Mouse (Mus musculus): Measurements from ENCODE around the gene Clmn. TPM values are rescaled to one million over a fixed set of nuclear protein-coding genes. Genes with fewer than 3 reads are reported as not detected.
A peak's percentile ranks its signal among the peaks of the same experiment; 100 is the strongest.
"Not testable (repeated sequence)": the region's sequence is repeated elsewhere in the genome, so short reads cannot be mapped to it uniquely, and the experiment has no call there.

Clmn gene
- polyA plus RNA-seq, 1 experiment from 2014 or later = 0.65 TPM

DNA sequence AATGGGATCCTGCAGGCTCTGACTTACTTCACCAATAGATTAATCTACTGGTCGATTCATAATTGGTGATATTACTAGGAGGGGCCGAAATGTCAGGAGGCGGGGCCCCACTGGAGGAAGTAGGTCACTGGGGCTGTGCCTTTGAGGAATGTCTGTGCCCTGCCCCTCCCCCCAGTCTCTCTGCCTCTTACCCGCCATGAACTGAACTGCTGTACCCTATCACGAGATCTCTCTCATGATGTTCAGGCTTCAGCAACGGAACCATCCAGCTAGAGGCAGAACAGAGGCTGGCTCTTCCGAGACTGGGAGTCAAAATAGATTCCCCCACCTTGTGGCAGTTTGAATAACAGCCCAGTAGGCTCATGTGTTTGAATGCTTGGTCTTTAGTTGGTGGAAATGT lies 106.8 kb downstream of the Clmn start:
- no peak for DNase-seq (ENCODE audit: low spot score)

DNA sequence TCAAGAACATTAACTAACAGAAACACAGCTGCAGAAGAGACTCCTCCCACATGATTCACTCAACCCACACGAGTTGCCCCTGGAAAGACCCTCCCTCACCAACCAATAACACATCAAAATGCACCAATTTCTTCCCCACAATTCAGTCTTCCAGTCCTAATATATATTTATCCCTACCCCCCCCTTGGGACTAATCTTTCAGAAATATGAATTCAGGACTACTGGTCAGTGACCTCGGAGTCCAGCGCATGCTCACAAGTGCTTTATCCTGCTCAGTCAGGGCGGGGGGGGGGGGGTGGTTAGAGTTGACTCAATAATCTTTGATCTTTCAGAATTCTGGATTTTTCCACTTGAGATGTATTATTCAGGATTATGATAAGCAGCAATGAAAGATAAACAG lies 111.2 kb downstream of the Clmn start:
- no peak for DNase-seq (ENCODE audit: low spot score)

DNA sequence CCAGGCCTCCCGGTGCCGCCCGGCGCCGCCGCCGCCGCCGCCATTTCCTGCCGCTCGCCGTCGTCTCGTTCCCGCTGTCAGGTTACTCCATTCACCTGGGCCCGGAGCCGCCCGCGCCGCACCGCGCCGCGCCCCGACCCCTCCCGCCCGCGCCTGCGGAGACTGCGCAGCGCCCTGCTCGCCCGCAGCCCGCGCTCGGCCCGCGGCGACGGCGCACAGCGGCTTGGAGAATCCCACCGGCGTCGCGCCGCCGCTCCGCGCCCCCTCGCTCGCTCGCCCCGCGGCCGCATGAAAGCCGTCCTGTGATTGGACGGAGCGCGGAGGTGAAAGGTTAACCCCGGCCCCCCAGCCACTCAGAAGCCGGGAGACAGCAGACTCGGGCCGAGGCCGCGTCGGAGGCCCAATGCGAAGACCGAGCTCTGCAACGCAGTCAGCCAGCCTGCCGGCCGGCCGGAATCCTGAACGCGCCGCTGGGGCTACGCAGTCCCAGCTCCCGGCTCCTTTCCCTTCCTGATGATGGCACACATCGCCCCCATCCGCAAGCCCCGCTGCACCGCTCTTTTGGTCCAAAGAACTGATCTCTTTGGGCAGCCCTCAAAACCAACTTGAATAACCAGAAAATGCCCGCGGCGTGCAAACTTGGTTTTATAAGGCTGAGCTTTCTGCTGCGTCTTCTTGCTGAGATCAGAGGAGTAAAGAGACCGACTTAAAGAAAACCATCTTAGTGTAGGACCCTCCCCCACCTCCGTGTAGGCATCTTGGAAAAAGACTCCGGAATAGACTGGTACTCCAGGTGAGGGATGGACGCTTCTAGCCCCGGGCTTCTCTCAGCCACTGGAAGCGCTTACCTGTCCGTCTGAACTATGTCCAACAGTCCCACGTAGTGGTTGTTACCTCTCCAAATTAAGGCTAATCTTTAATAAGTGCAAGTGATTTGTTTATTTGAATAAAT lies 112.8 kb downstream of the Clmn start, which contains the start of gene Dicer1:
Gene Dicer1 (minus strand): TSS at position 139 of the 952 bp plus-strand sequence.
- peak; percentile 96 for DNase-seq (ENCODE audit: low spot score)

GRCm38 (mm10) chr12:104751331-104751813 lies 113.5 kb downstream of the Clmn start:
- DNase-seq (ENCODE audit: low spot score) = no peak

DNA sequence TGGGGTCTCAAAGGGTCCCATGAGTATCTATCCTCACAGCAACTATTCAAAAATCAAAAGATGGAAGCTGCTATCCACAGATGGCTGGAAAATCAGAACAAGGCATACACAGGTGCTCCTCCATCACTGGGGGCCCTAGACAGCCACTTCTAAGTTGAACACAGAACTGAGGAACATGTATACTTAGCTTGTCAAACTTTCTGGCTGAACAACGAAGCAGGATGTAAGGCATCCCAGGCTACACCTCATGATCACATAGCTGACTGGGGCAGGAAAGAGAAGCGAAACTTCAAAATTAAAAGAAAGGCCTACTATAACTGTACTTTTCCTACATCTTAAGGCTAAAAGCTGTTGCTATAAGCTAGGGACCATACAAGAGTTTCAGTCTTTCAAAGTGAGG lies 115.9 kb downstream of the Clmn start:
- DNase-seq (ENCODE audit: low spot score) = no peak

GRCm38 (mm10) chr12:104747252-104747651 lies 117.6 kb downstream of the Clmn start:
- DNase-seq (ENCODE audit: low spot score) = no peak

DNA sequence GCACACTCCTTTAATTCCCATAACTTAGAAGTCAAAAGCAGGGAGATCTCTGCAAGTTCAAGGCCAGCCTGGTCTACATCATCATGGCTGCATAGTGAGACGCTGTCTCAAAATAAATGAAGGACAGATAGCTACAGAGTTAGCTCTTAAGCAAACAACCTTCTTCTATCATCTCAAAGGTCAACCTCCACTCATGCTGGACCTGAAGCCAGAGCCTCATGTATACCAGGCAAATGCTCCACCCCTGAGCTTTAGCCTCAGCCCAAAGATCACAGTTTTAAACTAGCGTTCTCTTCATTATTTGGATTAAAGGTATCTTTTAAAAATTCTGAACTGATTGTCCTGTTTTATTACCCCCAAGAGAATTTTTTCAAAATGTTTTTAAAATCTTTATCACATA lies 118.3 kb downstream of the Clmn start:
- no peak for DNase-seq (ENCODE audit: low spot score)

DNA sequence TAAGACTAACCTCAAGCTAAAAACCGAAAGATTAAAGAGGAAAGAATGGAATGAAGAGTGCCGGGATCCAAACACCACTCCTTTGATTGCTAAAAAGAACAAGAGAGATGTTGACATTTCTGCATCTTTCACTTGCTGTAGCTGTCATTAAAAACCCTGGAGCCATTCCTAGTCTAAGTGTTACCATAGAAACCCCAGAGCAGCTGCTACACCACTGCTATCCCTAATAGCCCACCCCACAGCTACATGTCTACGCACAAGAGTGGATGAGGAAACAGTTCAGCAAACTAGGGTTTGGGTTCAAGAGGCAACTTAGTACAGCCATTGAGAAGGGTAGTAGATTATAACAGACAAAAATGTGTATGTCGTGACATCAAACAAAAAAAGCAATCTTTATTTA lies 121.2 kb downstream of the Clmn start:
- no peak for DNase-seq (ENCODE audit: low spot score)

GRCm38 (mm10) chr12:104742247-104742646 lies 122.6 kb downstream of the Clmn start:
- no peak for DNase-seq (ENCODE audit: low spot score)

DNA sequence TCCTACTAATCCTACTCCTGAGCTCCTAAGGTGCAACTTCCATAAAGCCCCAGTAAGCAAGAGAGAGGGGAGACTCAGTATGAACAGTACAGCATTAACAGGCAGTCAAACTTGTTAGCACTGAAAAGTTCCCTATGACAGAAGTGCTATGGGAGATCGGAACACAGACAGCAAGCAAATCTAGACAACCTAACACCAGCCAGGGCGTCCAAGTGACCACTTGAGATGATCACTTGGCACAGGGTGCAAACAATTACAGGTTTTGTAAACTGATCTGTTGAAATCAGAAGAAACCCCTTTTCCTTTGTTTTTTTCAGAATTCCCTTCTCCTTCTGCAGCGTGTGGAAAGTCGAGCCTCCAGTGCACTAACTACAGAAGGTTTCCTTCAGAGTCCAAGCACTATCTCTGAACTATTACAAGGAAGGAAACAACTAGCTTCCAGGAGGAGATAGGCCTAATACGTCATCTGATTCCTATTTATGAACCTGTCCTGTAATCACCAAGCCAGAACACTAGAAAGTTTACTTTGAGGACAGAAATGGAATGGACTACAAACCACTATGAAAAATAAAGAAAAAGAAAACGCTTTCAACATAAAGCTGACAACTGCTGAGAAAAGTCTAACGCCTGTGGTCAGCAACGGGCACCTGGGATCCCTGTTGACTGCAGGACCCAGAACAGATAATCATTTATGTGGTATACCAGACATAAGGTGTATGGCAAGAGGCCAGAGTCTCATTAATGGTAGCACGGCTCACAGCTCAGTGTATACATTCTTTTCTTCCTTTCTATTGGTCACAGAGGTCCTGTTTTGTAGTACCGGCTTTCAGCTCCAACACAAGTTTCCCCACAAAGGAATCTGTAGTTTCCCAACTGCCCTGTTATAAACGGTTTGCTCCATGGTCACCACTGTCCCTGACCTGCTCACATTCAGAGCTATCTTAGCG lies 123.8 kb downstream of the Clmn start:
- DNase-seq (ENCODE audit: low spot score) = no peak

DNA sequence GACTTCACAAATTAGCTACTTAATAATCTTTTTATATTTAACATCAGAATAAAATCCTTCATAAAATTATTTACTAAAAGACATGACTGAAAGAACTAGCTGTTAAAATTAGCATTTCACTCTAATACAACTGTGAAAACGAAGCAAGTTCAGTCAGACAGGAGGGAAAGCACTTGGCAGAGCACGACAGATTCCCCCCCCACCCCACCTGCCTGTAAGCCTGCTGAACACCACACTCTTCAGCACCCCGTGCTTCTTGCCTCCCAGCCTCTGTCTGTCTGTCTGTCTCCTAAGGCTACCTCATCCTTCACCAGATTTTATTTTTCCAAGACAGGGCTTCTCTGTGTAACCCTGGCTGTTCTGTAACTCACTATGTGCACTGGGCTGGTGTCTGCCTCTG lies 125.9 kb downstream of the Clmn start:
- DNase-seq (ENCODE audit: low spot score) = no peak

GRCm38 (mm10) chr12:104738446-104738845 lies 126.4 kb downstream of the Clmn start:
- DNase-seq (ENCODE audit: low spot score) = no peak

DNA sequence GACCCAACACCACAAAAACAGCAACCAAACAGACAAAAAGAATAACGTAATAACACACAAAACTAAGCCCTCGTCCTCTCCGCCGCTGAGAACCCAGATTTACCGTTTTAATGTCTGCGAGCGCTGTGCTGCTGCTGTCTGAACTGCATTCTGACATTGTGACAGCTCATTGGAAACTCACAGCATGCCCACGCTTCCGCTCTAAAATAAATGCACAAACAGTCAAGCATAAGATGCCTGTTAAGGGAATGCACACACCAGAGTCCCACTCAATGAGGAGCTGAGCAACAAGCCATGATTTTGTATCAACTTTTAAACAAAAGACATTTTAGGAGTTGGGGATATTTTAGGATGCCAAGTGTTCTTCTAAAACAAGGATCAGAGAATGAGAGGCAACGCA lies 127.2 kb downstream of the Clmn start:
- no peak for DNase-seq (ENCODE audit: low spot score)

DNA sequence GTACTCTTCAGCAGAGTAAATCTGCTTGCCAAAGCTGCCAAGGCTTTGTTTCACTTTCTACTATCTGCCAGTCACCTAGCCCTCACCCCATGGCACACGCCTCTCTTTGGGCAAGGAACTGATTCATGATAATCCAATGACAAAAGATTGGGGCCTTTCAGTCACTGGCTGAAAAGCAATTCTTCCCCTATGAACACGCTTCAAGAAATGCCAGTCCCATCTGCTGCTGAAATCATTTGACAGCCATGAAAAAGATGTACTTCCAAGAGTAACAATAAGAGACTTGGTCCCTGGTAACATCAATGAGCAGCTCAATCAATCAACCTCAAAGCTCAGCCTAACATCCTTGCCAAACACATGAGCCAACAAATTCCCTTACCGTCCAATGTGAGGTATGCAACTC lies 128.9 kb downstream of the Clmn start:
- no peak for DNase-seq (ENCODE audit: low spot score)

DNA sequence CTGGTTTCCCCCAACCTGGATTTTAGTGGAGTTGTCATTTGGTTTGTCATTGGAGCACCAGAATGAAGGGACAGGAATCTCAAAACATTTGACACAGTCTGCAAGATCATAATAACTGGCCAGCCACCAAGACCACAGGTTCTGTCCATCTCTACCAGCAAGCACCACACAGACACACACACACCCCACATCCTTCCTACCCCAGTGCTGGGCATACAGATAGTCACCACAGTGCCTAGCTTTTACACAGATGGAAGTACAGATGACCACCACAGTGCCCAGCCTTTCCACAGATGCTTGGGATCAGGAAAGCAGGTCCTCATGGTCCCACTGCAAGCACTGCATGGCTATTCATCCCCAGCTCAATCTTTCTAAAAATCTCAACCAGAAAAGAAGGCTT lies 131.7 kb downstream of the Clmn start:
- DNase-seq (ENCODE audit: low spot score) = no peak

- DNase-seq (ENCODE audit: low spot score) = no peak
Measured at GRCm38 (mm10) chr12:104731782-104732181, 133.1 kb downstream of the Clmn start.

DNA sequence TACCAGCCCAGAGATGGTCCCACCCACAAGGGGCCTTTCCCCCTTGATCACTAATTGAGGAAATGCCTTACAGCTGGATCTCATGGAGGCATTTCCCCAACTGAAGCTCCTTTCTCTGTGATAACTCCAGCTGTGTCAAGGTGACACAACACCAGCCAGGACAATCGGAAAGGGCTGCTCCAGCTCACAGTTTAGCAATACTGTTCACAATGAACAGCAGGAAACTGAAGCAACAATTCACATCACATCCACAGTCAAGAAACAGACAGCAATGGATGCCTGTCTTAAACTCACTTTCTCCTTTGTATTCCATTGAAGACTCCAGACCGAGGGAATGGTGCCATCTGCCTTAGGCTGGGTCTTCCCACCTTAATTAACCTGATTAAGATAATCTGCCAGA lies 138.4 kb downstream of the Clmn start:
- DNase-seq (ENCODE audit: low spot score) = not testable (repeated sequence)

GRCm38 (mm10) chr12:104722056-104722455 lies 142.8 kb downstream of the Clmn start:
- DNase-seq (ENCODE audit: low spot score) = no peak

DNA sequence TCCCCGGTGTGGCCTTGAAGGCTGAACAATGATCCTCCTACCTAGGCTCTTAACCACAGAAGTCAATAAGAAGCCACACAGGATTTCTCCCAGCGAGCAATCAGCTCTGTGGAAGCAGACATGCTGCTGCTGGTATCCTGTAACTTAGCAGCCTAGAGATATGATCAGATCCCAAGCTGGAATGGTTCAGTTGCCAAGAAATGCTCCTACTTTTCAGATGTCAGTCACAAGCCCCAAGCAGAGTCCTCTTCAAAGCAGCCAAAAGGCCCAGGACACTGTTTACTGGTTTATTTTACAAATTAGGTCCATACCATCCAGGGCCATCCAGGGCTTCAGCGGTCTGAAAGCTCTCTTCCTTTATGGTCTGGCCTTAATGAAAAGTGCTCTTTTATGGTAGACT lies 143.9 kb downstream of the Clmn start:
- no peak for DNase-seq (ENCODE audit: low spot score)

GRCm38 (mm10) chr12:104718956-104719355 lies 145.9 kb downstream of the Clmn start:
- DNase-seq (ENCODE audit: low spot score) = no peak

- no peak for DNase-seq (ENCODE audit: low spot score)
Measured at GRCm38 (mm10) chr12:104716409-104716808, 148.5 kb downstream of the Clmn start.

GRCm38 (mm10) chr12:104715453-104715852 lies 149.4 kb downstream of the Clmn start:
- no peak for DNase-seq (ENCODE audit: low spot score)
